ENCODE assay signal across 10 mouse cellular contexts in the genomic region with DNA sequence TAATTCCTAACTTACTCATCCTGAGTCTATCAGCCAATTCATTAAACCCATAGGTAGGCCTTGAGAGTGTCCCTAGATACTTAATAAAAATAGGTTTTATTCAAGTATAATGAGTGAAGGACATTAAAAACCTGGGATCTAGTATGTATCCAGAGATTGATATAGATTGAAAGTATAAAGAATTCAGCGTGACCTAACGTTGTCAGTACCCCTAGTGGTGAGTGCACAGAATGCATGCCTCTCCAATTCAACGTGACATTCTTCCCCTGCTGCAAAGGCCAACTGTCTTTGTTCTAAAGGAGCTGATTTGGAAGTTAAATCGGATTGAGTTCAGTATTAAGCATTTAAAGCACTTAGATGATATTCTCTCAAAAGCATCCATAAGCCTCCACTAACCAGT. TPM values are rescaled to one million over a fixed set of nuclear protein-coding genes. Genes with fewer than 3 reads are reported as not detected.
DNase-seq lines count a peak whose midpoint lies in the region; ATAC-seq lines count a peak whose summit lies in the region.
"Had no signal": no experiment of that assay in that cellular context is flagged by ENCODE, and none has a peak within 500 bp of the region (broad histone marks: within the 10 kb centered on the region; RNA-seq: fewer than 3 reads in every experiment).

No protein-coding gene starts in this region.

- H3K9ac ChIP-seq in embryonic facial prominence, embryonic 11.5 days (replicated peaks; ENCODE audit: low read length), result no peak overlapping the region
- no peak overlapping the region for H3K9ac ChIP-seq in midbrain, embryonic 11.5 days (ENCODE audit: low read length)
- H3K9ac ChIP-seq: limb, embryonic 15.5 days; stomach, embryonic 15.5 days had no signal

- H3K27me3 ChIP-seq in embryonic facial prominence, embryonic 11.5 days (ENCODE audit: control insufficient read depth, insufficient read depth, low read length), result no peaks in the 10 kb centered on the region
- H3K27me3 ChIP-seq in embryonic facial prominence, embryonic 10.5 days (replicated peaks; ENCODE audit: low read depth, poor library complexity, severe bottlenecking), result no peaks in the 10 kb centered on the region
- H3K27me3 ChIP-seq in midbrain, embryonic 11.5 days (ENCODE audit: control insufficient read depth, insufficient read depth, low read length), result no peaks in the 10 kb centered on the region
- no peaks in the 10 kb centered on the region for H3K27me3 ChIP-seq in midbrain, embryonic 10.5 days (ENCODE audit: low read depth, poor library complexity, severe bottlenecking)
- H3K27me3 ChIP-seq: limb, embryonic 15.5 days; stomach, embryonic 15.5 days had no signal

- H3K4me3 ChIP-seq in embryonic facial prominence, embryonic 11.5 days (ENCODE audit: low read depth, low read length), result no peak overlapping the region
- H3K4me3 ChIP-seq in embryonic facial prominence, embryonic 10.5 days, result no peak overlapping the region
- H3K4me3 ChIP-seq in midbrain, embryonic 11.5 days (ENCODE audit: low read depth, low read length), result no peak overlapping the region
- H3K4me3 ChIP-seq in midbrain, embryonic 10.5 days, result no peak overlapping the region
- H3K4me3 ChIP-seq: limb, embryonic 15.5 days; stomach, embryonic 15.5 days had no signal

- peak; percentile 72 for DNase-seq in embryonic facial prominence, embryonic 11.5 days (ENCODE audit: low spot score)
- DNase-seq in embryonic facial prominence, embryonic 10.5 days (ENCODE audit: low spot score), result no peak
- DNase-seq in midbrain, embryonic 11.5 days (ENCODE audit: low spot score, missing footprints), result peak; percentile 89
- DNase-seq in midbrain, embryonic 10.5 days (ENCODE audit: low spot score), result no peak
- DNase-seq in embryo, embryonic 11 days, result peak; percentile 69
- peak; percentile 41 for DNase-seq in naive thymus-derived CD4-positive, alpha-beta T cell, adult 2 months (ENCODE audit: low read depth)
- DNase-seq in heart, postnatal 25 days (ENCODE audit: low spot score), result no peak
- no peak for DNase-seq in cerebellum, adult 11 months

- H3K36me3 ChIP-seq in embryonic facial prominence, embryonic 11.5 days (replicated peaks; ENCODE audit: control insufficient read depth, insufficient read depth, low read depth, low read length), result no peaks in the 10 kb centered on the region
- H3K36me3 ChIP-seq in embryonic facial prominence, embryonic 10.5 days (replicated peaks), result peaks cover 15% of the 10 kb centered on the region
- H3K36me3 ChIP-seq in midbrain, embryonic 11.5 days (ENCODE audit: control insufficient read depth, insufficient read depth, low read length), result no peaks in the 10 kb centered on the region
- H3K36me3 ChIP-seq in midbrain, embryonic 10.5 days, result 0 out of 2 replicates have a peak, but pooled peaks cover 4% of the 10 kb centered on the region
- H3K36me3 ChIP-seq: limb, embryonic 15.5 days; stomach, embryonic 15.5 days had no signal

- no peaks in the 10 kb centered on the region for H3K9me3 ChIP-seq in embryonic facial prominence, embryonic 11.5 days (replicated peaks; ENCODE audit: control insufficient read depth, low read length)
- H3K9me3 ChIP-seq in embryonic facial prominence, embryonic 10.5 days, result no peaks in the 10 kb centered on the region
- no peaks in the 10 kb centered on the region for H3K9me3 ChIP-seq in midbrain, embryonic 11.5 days (ENCODE audit: control insufficient read depth, low read length)
- no peaks in the 10 kb centered on the region for H3K9me3 ChIP-seq in midbrain, embryonic 10.5 days (replicated peaks)
- H3K9me3 ChIP-seq: limb, embryonic 15.5 days; stomach, embryonic 15.5 days had no signal

- no peaks in the 10 kb centered on the region for H3K4me1 ChIP-seq in embryonic facial prominence, embryonic 11.5 days (ENCODE audit: control insufficient read depth, insufficient read depth, low read length)
- peaks cover 20% of the 10 kb centered on the region for H3K4me1 ChIP-seq in embryonic facial prominence, embryonic 10.5 days
- peaks cover 8% of the 10 kb centered on the region; the same call in 1 of the 2 replicates for H3K4me1 ChIP-seq in midbrain, embryonic 11.5 days (ENCODE audit: control insufficient read depth, insufficient read depth, low read length)
- H3K4me1 ChIP-seq in midbrain, embryonic 10.5 days, result peaks cover 22% of the 10 kb centered on the region

- H3K27ac ChIP-seq in embryonic facial prominence, embryonic 11.5 days (replicated peaks; ENCODE audit: low read depth, low read length), result no peak overlapping the region
- H3K27ac ChIP-seq in embryonic facial prominence, embryonic 10.5 days (replicated peaks), result no peak overlapping the region
- H3K27ac ChIP-seq in midbrain, embryonic 11.5 days (ENCODE audit: low read depth, low read length), result no peak overlapping the region
- H3K27ac ChIP-seq in midbrain, embryonic 10.5 days (replicated peaks), result no peak overlapping the region
- H3K27ac ChIP-seq: limb, embryonic 15.5 days; stomach, embryonic 15.5 days had no signal

- ATAC-seq in embryonic facial prominence, embryonic 11.5 days (replicated peaks; ENCODE audit: insufficient number of reproducible peaks, low FRiP score, low TSS enrichment, low read depth), result no peak
- no peak for ATAC-seq in midbrain, embryonic 11.5 days (ENCODE audit: low FRiP score)

- WGBS in embryonic facial prominence, embryonic 11.5 days, result 25% methylated on average over 4 of the region's 4 CpGs
- 34% methylated on average over 4 of the region's 4 CpGs for WGBS in embryonic facial prominence, embryonic 10.5 days
- 24% methylated on average over 4 of the region's 4 CpGs for WGBS in midbrain, embryonic 11.5 days
- 29% methylated on average over 4 of the region's 4 CpGs for WGBS in midbrain, embryonic 10.5 days

- no peak overlapping the region for H3K4me2 ChIP-seq in embryonic facial prominence, embryonic 11.5 days (ENCODE audit: low read depth, low read length)
- no peak overlapping the region for H3K4me2 ChIP-seq in midbrain, embryonic 11.5 days
- H3K4me2 ChIP-seq: limb, embryonic 15.5 days; stomach, embryonic 15.5 days had no signal

- intact Hi-C loops in heart, postnatal 25 days (cut with DNase I), result no loop called here

RNA-seq across cellular contexts. Expression of gene Znhit6, which starts 36.7 kb away (rescaled TPM):
- 47.2 and 47.5 TPM in 2 replicates for polyA plus RNA-seq in embryonic facial prominence, embryonic 11.5 days (2014; fragmentation: Nextera tagmentation; extraction: Ambion mirVana)
- 49.8 and 51.8 TPM in 2 replicates for polyA plus RNA-seq in embryonic facial prominence, embryonic 10.5 days (2016; fragmentation: Nextera tagmentation; extraction: Ambion mirVana)
- 37.5 and 40.4 TPM in 2 replicates for polyA plus RNA-seq in midbrain, embryonic 11.5 days (2014; fragmentation: Nextera tagmentation; extraction: Ambion mirVana)
- polyA plus RNA-seq in midbrain, embryonic 10.5 days (2016; fragmentation: Nextera tagmentation; extraction: Ambion mirVana), result 42.1 and 46.4 TPM in 2 replicates
- total RNA-seq in heart, postnatal 25 days (2021), result 10 to 100 TPM; 10.5 to 11.1 TPM

RNA-seq across cellular contexts. Expression of gene Ccn1, which starts 37.1 kb away (rescaled TPM):
- 28.9 and 29.6 TPM in 2 replicates for polyA plus RNA-seq in embryonic facial prominence, embryonic 11.5 days (2014; fragmentation: Nextera tagmentation; extraction: Ambion mirVana)
- 40.2 and 42.2 TPM in 2 replicates for polyA plus RNA-seq in embryonic facial prominence, embryonic 10.5 days (2016; fragmentation: Nextera tagmentation; extraction: Ambion mirVana)
- 14.1 and 15.7 TPM in 2 replicates for polyA plus RNA-seq in midbrain, embryonic 11.5 days (2014; fragmentation: Nextera tagmentation; extraction: Ambion mirVana)
- polyA plus RNA-seq in midbrain, embryonic 10.5 days (2016; fragmentation: Nextera tagmentation; extraction: Ambion mirVana), result 32.5 and 36.2 TPM in 2 replicates
- 10 to 100 TPM; 46.8 to 75.2 TPM for total RNA-seq in heart, postnatal 25 days (2021)

Comparison
In these comparisons a context has a peak if more than half of its experiments do, and no peak if none do; other contexts are left out.
1. DNase-seq: peak in embryonic facial prominence, embryonic 11.5 days (single experiment), midbrain, embryonic 11.5 days (single experiment), embryo, embryonic 11 days (single experiment) and naive thymus-derived CD4-positive, alpha-beta T cell, adult 2 months (single experiment); none in embryonic facial prominence, embryonic 10.5 days (single experiment), midbrain, embryonic 10.5 days (single experiment), heart, postnatal 25 days (single experiment) and cerebellum, adult 11 months (single experiment).